Mouse (Mus musculus): ENCODE results near the gene Gak. TPM values are rescaled to one million over a fixed set of nuclear protein-coding genes. Genes with fewer than 3 reads are reported as not detected.
"Not testable (repeated sequence)": the region's sequence is repeated elsewhere in the genome, so short reads cannot be mapped to it uniquely, and the experiment has no call there.

Gene Gak
- total RNA-seq, 2 experiments from 2014 or later, result 88.6 to 104 TPM

DNA sequence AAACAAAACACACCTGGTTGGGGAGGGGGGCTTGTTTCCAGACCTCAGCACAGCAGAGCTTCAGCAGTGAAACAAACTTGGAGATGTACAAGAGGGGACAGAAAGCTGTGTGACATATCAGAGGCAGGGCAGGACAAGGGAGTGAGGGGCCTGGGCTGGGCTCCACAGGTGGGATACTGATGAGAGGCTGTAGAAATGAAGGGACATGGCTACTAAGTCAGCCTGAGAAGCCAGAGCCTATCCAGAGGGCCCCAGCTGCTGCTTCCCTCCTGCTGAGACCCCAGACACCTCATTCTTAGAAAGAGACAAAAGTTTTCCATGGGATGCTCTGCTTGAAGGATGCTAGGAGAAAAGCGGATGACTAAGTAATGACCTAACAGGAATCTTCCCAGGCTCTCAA, 29.1 kb upstream of the Gak start:
- ATAC-seq (replicated peaks; ENCODE audit: low FRiP score, low TSS enrichment, poor library complexity, severe bottlenecking), result no peak

DNA sequence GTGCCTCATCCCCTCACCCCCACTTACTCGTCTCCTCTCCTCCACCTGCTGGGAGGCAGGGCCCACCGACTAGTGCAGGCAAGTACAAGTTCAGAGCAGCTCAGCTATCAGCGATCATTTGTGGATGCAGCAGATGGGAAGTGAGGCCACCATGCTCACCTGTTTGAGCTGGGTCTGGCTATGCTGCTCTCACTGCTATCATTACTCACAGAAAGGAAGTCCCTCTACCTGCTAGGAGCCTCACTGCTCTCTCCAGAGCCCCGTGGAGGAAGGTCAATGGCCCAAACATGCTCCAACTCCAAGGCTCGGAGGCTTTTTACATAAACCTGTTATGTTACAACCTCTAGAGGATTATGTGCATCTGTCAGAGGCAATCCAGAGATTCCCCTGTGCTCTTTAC, 27.9 kb upstream of the Gak start:
- no peak for ATAC-seq (replicated peaks; ENCODE audit: low FRiP score, low TSS enrichment, poor library complexity, severe bottlenecking)

DNA sequence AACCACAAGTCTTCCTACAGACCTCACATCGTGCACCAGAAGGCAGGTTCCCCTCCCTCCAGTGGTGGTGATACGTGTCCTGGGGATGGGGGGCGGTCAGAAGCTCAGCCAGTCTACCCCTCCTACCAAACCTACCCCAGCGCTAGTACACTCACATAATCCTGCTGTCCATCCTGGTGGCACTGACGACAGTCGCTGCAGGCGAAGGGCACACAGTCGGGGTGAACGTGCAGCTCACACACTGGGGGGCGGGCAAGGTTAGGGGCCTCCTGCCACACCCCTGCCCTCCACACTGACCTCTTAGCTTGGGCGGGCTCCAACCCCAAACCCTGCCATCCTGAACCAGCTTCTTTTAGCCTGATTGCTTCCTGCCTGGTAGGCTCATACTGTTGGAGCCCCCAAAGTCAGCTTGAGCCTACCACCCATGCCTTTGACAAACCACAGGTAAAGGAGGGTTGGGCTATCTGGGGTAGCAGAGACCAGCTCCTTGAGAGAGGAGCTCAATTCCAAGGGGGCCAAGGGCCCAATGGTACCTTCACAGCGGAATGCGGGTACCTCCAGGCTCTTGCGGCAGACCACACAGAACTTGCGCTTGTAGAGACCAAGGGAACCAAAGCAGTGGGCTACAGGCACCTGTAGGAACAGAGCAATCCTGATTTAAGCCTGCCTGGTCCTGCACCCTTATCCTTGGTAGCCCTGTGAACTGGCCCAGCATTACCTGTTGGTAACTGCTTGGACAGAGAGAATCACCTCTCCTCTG, 26.5 kb upstream of the Gak start:
- no peak for ATAC-seq (replicated peaks; ENCODE audit: low FRiP score, low TSS enrichment, poor library complexity, severe bottlenecking)

DNA sequence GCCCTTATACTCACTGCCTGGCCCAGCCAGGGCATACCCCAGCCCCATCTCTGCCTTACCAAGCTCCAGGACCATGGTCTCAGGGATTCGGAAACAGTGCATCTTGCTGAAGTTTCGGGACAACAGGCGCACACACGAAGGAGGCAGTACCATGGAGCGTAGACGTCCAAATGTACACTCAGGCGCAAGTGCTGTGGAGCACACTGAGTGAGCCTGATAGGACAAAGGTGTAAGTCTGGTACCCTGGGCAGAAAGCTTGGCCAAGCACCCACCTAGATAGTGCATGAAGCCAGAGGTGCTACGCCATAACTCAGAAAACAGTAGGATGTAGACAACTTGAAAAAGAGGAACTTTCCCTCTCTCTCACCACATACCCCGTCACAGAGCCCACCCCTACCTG, 25.8 kb upstream of the Gak start:
- ATAC-seq (replicated peaks; ENCODE audit: low FRiP score, low TSS enrichment, poor library complexity, severe bottlenecking), result no peak

DNA sequence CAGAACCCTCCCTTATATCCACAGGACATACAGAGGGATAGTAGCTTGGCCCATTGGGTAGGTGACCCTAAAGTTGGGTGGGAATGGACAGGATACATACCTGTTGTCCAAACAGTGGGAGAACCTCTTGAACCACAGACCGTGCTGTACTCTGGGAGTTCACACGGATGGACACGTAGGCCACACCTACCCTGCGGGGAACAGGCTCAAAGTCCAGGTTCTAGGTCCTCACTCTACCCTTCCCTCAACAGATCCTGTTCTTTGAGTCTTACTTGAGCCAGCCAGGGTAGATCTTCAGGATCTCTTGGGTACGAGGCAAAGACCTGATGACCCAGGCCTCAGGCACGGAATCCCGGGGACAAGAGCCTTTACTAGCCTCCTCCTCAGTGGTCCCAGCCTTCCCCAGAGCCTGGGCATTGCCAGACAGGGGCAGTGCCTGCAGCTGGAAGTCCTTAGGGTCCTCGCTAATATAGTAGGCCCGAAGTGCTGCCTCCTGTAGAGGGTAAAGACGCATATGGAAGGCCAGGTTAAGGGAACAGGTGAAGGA, 25.0 kb upstream of the Gak start:
- ATAC-seq (replicated peaks; ENCODE audit: low FRiP score, low TSS enrichment, poor library complexity, severe bottlenecking), result no peak

DNA sequence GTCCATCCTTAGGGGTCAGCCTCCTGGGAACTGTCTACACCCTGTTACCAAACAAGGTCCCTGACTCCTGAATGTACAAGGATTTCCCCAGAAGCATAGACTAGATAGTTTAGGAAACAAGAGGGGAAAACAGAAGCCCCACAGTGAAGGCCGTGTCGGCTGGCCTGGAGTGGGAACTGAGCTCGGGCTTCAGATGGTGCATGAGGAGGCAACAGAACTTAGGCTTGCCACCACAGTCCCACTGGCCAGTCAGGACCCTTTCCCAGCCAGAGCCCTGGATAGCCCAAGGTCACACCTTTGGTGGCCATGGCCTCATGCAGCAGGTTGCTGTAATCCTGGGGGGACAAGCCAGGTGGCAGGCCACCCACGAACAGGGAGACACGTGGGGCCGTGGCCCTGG, 23.8 kb upstream of the Gak start:
- ATAC-seq (replicated peaks; ENCODE audit: low FRiP score, low TSS enrichment, poor library complexity, severe bottlenecking), result no peak

DNA sequence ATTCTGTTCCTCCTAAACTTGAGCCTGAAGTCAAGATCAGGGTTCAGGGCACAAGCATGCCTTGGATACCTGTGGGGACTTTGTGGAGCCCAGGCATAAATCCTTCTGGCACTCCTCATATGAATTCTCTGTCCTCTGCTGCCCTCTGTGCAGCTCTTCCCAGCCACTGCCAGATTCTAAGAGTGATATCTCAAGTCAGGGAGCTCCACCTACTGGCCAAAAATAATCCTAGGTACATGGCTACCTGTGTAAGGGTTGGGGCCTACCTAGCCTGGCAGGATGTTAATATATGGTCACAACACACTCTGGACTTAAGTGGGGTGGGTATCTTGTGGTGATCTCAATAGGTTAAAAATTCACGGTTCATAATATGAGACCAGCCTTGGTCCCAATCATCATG, 22.3 kb upstream of the Gak start:
- ATAC-seq (replicated peaks; ENCODE audit: low FRiP score, low TSS enrichment, poor library complexity, severe bottlenecking), result peak; percentile 79

DNA sequence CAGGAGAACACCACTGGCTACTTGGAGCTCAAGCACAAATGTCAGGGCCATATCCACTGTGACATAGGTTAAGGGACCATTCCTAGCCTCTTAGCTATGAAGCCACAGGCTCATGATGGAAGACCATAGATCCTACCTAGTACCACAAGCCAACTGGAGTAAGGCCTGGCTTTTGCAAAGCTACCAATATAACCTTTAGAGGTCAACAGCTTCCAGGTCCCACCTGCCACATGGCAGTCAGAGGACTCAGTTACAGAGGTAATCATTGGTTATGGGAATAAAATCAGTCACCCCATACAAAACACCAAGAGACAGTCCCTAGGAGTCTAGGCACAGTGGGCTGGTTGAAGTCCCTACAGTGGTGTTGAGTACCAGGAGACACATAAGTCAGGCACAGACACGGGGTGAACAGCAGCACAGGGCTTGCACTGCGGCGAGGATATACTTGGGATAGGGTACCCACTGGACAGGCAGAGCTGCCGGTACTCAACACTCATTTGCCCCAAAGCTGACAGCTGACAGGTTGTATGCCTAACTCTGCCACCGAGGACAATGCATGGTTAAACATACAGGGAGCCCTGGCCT, 21.7 kb upstream of the Gak start:
- no peak for ATAC-seq (replicated peaks; ENCODE audit: low FRiP score, low TSS enrichment, poor library complexity, severe bottlenecking)

DNA sequence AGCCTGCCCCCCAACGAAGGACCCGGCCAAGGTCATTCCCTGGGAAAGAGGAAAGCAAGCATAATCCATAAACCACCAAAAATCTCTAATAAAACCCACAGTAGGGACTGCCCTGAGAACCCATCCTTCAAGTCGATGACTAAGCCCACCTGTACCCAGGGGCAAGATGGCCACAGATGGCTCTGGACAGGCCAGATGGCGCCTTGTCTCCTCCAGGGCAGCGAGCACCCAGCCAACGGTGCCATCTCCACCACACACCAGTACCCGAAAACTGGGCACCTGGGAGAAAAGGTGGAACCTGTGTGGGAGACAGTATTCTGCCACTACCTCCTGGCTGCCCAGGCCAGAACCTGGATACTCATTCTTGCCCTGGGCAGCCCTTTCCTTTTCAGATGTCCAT, 20.8 kb upstream of the Gak start:
- ATAC-seq (replicated peaks; ENCODE audit: low FRiP score, low TSS enrichment, poor library complexity, severe bottlenecking), result no peak

DNA sequence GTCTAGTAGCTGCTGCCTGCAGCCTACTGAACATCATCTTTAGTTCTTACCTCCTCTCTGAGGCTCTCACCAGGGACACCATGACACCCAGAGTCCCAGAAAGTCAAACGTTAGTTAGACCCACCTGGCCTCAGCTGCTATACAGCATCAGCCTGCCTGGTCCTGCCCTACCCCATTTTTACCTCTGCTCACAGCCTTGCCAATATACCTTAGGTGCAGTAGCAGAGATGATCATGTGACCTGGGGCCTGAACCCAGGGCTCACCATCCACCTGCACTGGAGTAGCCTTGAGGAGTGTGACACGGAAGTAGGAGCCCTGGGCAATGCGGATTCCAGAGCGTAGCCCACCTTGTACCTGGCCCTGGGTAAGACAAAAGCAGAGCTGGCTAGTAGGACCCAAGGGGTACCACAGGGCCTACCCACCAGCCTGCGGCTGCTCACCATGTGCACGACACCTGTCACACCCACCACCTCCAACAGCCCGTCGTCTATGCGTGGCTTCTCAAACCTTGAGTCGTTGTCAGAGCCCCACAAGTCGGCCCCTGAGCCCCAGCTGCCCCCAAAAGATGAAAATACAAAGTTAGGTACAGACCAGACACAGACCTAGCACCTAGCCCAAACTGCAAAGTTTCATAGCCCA, 19.5 kb upstream of the Gak start:
- no peak for ATAC-seq (replicated peaks; ENCODE audit: low FRiP score, low TSS enrichment, poor library complexity, severe bottlenecking)

DNA sequence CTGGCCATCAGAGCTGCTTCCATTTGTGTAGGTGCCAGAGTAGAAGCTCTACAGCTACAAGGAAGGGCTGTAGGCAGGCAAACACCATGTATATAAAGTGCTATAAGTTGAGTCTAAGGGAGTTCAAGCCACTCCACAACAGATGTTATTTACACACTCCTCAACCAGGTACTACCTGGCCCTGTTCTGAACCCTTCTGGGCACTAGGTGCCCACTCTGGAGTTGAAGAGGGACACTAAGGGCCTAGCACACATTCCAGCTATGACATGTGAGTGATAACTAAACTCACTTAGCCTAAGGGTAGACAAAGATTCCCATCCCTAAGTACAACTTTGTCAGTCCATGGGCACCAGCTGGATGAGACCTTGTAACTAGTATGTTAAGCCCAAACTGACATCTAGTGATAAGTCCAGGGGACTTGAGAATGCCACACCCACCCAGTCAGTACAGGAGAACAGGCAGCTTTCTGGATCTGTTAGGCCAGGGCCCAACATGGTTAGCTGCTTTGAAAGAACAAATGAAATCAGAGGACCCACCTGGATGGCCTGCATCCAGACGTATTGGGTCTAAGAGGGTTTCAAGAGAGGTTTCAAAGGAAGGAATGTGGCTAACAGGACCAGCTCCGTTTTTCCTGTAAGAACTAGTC, 18.4 kb upstream of the Gak start:
- ATAC-seq (replicated peaks; ENCODE audit: low FRiP score, low TSS enrichment, poor library complexity, severe bottlenecking), result no peak

DNA sequence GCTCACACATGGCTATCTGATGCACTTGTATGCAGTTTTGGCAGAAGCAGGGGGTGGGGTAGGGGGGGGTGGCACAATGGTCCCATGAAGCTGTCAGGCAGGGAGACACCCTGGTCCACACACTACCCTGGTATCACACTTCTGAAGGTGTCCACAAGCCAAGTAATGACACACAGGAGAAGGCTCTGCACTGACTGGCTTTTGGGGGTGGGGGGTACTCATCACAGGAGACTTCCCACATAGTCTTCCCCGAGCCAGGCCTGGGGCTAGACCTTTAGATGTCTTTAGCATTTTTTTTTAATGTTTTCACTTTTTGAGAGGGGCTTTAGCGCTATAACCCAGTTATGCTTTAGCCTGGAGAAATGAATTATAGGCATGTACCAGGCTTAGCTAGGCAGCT, 17.8 kb upstream of the Gak start:
- ATAC-seq (replicated peaks; ENCODE audit: low FRiP score, low TSS enrichment, poor library complexity, severe bottlenecking), result no peak

DNA sequence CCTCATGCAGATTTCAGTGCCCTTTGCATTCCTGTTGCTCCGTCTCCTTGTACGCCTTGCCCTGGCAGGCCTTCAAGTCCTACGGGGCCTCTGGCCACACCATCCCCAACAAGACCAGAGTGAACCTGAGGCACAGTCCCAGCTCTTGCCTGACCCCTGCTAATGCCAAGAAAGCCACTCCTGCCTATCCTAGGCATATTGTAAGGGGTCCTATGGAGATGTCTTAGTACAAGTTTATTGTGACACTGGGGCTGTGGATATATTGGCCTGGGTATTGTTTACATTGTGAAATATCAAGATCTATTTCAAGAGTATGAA, 16.7 kb upstream of the Gak start:
- no peak for ATAC-seq (replicated peaks; ENCODE audit: low FRiP score, low TSS enrichment, poor library complexity, severe bottlenecking)

DNA sequence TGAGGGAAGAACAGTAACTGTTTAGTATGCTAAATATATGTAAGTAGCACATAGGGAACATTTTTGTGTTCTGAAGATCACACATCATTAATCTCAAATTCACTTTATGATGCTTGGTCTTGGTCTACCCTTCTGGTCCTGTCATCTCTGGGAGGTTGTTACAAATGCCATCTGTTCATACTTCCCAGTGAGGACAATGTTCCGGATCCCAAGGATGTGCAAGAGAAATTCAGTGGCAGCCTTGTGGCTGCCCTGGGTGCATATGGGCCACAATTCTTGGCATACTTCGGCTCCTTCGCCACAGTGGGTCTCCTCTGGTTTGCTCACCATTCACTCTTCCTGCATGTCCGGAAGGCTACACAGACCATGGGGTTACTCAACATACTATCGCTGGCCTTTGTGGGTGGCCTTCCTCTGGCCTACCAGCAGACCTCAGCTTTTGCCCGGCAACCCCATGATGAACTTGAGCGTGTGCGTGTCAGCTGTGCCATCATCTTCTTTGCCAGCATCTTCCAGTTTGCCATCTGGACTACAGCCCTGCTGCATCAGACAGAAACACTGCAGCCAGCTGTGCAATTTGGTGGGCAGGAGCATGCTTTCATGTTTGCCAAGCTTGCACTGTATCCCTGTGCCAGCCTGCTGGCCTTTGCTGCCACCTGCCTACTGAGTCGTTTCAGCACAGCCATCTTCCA, 16.2 kb upstream of the Gak start:
- no peak for ATAC-seq (replicated peaks; ENCODE audit: low FRiP score, low TSS enrichment, poor library complexity, severe bottlenecking)

DNA sequence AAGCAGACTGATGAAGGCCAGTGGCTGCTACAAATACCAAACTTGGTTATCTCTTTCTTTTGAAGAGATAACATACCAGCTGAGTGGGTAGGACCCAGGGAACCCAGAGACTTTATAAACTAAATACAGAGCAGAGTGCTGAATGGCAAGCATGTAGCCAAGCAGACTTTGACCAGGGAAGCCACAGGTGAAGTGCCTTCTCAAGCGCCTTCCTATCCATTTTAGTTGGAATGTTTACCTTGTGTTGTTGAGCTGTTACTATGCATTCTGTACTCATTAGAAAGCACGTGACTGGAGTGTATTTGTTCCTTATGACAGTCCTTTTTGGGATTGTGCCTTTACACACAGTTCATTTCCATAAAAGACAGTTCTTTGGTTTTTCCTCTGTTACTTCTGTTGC, 14.1 kb upstream of the Gak start:
- ATAC-seq (replicated peaks; ENCODE audit: low FRiP score, low TSS enrichment, poor library complexity, severe bottlenecking), result no peak

DNA sequence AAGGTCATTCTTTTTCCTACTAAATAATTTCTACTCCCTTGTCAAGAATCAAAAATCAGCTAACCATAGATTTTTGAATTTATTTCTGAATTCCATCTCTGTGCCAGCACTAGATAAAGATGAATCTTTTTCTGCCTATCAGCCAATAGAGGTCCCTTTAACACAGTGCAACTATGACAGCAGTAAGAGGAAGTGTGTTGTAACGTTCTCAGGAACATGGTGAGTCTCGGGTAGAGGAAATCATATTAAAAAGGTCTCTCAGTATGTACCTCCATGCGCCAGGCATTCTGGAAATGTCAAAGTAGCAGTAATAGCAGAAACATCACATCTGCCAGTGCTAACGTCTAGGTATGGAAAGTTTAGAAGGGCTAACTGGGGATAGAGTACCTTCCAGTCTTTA, 6.6 kb upstream of the Gak start:
- ATAC-seq (replicated peaks; ENCODE audit: low FRiP score, low TSS enrichment, poor library complexity, severe bottlenecking), result no peak

DNA sequence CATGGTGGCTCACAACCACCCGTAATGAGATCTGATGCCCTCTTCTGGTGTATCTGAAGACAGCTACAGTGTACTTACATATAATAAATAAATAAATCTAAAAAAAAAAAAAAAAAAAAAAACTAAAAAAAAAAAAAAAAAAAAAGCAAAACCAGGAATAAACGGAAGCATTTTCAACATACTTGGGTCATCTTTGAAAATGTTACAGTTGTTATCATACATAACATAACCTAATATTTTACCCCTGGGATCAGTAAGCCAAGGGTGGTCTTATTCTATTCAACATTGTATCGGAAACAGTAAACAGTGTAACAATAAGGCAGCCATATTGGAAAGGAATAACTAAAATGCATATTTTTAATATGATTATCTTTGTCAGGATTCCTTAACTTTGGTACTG, 4.5 kb upstream of the Gak start:
- ATAC-seq (replicated peaks; ENCODE audit: low FRiP score, low TSS enrichment, poor library complexity, severe bottlenecking), result not testable (repeated sequence)

DNA sequence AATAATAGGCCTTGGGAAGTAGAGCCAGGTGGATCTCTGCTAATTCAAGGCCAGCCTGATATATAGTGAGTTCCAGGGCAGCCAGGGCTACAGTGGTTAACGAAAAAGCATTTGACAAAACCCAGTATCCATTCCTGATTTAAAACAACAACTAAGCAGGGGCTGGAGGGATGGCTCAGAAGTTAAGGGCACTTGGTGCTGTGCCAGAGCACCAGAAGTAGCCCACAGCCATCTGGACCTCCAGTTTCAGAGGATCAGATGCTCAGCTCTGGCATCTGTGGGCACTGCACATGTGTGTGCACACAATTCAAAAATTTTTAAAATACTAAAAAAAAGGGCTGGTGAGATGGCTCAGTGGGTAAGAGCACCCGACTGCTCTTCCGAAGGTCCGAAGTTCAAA, 4.1 kb upstream of the Gak start:
- no peak for ATAC-seq (replicated peaks; ENCODE audit: low FRiP score, low TSS enrichment, poor library complexity, severe bottlenecking)

DNA sequence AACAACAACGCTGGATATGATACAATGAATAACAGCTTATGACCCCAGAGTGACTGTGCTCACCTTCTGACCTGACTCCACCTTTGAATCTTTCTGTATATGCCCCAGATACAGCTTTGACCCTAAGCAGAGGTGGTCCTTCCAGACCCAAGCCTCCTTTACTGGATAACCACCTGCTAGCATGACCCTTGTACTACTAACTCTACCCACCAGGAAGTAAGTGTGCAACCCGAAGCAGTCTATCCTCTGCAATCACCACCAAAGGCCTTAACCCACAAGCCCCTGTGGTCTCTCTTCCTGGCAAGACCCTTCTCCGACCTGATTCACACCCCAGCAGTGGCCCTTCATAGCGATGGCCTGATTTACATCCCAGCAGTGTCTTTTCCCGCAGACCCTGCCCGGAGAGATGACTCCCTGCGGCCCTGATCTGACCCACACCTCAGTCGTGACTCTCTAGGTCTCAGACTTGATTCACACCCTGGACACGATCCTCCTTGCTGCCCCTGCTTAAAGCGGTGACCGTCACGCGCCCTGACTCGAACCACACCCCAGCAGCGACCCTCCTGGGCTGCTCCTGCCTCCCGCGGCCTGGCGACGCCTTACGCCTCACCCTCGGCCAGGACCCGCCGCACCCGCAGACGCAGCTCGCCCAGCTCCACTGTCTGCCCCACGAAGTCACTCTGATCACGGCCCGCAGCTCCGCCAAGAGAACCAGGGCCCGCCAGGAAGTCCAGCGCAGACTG, 493 bp downstream of the Gak start:
- ATAC-seq (replicated peaks; ENCODE audit: low FRiP score, low TSS enrichment, poor library complexity, severe bottlenecking), result peak; percentile 57
